Mouse (Mus musculus) thymus, adult 18-20 months (tissue): ENCODE results near the gene Clybl.

Experiments used
- DNase-seq, 2 experiments: peaks; one replicate each; pipeline ENCODE4 v3.0.0; 2022; ENCODE audit warnings: mixed read lengths in 2 of 2

Clybl gene

GRCm38 (mm10) chr14:122432558-122432957 is 251.1 kb downstream of the Clybl start:
- DNase-seq = no peak

- no peak for DNase-seq
Observed at GRCm38 (mm10) chr14:122434039-122434438, 252.5 kb downstream of the Clybl start.

GRCm38 (mm10) chr14:122436850-122437249 is 255.3 kb downstream of the Clybl start:
- DNase-seq = no peak

- DNase-seq = no peak
Observed at GRCm38 (mm10) chr14:122449601-122450495, 268.3 kb downstream of the Clybl start.

GRCm38 (mm10) chr14:122450496-122451382 is 269.2 kb downstream of the Clybl start, which contains the start of gene Gm5089:
Gm5089 (minus strand) TSS chr14:122451115.
- DNase-seq = no peak

GRCm38 (mm10) chr14:122451551-122452145 is 270.1 kb downstream of the Clybl start:
- DNase-seq = no peak
